Mouse (Mus musculus) layer of hippocampus, adult 9-11 months (tissue): ENCODE results near the gene Defb28.
A peak's percentile ranks its signal among the peaks of the same experiment; 100 is the strongest.

Experiments used
- DNase-seq: peaks from one replicate; pipeline ENCODE4 v3.0.0; 2022

Gene Defb28

DNA sequence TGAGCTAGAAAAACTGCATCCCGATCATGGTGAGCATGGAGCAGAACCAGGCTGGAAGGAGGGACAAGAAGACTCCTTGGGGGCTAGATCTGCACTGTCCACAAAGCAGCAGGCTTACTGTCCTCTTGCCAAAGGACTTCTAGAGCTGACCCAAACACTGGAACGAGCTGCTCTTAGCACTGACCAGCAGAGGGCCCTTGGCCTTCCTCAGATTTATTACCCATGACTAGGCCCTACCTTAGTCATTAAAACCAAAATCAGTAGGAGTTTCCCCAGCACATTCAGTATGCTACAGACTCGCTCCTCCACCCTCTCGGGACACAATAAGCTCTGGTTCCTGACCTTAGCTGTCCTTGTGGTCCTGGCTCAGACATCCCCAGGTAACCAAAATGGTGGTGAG lies at the start of gene Defb28:
Defb28 (plus strand) TSS at position 275 of the 400 bp plus-strand sequence.
- DNase-seq: no peak

DNA sequence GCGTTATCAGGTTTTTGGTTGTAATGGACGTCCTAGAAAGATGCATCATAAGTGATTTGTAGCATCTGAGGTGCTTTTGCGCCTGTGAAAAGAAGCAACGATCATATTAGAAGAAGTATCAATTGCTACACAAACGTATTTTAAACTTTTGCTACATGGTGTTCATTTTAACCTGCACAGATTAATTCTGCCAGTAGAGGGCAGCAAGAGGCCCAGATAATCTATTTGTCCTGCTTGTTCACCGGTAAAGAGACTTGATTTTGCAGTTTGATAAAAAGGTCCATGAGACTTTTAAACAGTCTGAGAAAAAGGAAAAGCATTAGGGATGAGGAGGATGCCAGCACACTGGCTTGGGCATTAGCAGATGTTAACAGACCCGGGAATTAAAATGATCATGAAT lies 47.1 kb upstream of the Defb28 start:
- peak; percentile 11 for DNase-seq

DNA sequence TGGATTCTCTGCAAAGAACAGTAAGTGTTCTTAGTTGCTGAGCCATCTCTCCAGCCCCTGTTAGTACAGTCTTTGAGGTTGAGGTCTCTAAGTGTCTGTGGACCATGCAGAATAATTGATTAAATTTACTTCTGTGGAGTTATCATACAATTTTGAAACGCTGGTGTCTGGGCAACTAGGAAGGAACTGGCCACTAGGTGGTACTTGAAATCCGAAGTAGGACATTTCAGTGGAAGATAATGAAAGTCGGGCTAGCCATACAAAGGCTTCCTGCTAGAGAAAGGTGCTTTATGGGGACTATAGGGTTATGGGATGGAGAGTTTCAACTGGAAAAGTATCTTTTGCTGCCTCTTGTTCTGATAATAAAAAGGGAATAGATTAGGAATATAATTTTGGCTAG lies 45.6 kb upstream of the Defb28 start:
- DNase-seq: no peak

DNA sequence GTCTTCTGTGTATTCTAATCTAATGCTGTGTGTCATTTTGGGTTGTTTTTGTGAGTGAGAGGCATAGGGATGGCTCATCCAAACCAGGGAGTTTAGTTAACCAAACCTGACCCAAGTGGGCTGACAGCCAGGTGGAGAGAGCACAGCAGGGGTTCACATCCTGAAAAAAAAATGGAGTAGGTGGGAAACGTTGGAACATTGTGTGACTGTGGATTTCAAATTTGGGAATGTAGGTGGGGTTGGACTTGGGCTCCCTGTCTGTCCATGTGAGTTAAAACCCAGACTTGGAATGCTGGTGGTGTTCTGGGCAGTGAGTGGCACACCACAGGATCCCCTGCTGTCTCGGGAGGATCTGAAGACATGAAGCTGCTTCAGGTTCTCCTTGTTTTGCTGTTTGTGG lies 41.3 kb upstream of the Defb28 start, which contains the start of gene Defb20:
Defb20 (plus strand) TSS at position 301 of the 400 bp plus-strand sequence.
- no peak for DNase-seq

DNA sequence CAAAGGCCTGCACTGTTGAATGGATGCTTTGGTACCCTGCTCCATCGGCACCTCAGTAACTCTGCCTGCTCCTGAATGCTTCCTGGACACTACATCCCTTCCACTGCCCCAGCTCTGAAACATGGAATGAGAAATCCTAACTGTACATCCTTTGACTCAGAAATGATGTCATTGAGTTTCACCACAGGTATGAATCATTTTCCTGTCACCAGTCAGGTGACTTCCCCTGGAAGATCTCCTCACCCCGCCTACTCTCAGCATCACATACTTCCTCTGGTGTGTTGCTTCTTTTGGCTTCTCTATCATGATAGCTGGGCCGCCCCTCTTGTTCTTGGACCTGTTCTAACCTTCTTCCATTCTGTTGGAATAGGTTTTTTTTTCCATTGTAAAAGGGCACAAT lies 37.2 kb upstream of the Defb28 start:
- DNase-seq: no peak

DNA sequence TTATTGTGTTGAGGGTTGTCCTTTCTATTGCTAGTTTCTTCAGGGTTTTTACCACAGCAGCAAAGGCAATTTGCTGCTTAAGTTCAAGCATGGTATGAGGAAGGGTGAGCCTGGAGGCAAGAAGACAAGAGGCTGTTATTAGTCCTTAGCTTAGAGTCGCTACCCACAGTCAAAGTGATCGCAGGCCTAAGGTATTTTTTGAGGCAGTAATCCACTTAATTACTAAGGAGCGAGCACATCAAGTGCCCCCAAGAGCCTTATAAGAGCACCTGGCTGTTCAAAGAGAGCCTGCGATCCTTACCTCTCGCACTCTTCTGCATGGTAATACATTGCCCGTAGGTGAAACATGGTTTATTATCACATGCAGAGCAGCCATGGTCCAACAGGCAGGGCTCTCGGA lies 36.3 kb upstream of the Defb28 start:
- no peak for DNase-seq

DNA sequence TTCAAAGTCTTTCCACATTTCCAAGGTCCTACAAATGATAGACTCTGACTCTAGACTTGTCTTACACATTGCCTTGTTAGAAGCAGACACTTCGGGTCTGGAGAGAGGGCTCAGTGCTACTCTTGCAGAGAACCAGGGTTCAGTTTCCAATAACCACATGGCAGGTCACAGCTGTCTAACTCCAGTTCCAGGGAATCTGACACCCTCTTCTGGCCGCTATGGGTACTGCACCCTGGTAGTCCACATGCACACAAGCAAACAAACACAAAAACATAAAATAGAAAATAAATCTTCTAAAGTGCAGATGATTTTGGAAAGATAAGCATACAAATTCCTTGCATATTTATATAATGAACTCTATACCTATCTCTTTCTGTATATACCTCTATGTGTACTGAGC lies 31.0 kb upstream of the Defb28 start:
- DNase-seq: no peak

DNA sequence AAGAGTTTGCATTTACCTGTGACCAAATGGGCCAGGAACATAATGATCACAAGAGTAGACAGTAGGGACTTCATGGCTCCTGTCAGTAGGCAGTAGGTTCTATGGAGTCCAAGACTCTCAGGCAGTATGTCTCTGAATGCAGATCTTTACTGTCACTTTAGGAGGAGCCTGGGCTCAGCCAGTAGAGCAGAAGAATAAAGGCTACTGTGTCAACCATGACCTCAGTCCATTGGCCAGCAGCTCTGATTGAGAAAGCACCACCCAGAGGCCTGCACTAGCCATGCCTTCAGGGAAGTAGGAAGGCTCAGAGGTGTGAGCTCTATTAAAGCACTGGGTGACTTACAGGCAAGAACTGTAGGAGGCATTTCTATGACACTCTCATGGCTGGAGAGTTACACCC lies 28.0 kb upstream of the Defb28 start, which contains the start of gene Defb22:
Defb22 (minus strand) TSS at position 101 of the 400 bp plus-strand sequence.
- no peak for DNase-seq

DNA sequence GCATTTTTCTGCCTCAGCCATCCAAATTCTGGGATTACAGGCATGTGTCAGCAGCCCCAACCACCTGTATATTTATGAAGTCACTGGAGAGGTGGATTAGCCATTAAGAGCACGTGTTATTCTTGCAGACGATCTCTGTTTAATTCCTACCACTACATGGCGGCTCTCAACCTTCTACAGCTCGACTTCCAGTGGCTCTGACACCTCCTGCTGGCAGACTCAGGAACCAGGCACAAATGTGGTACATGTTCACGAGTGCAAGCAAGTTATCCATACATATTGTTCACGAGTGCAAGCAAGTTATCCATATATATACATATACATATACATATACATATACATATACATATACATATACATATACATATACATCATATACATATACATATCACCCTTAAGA lies 24.9 kb upstream of the Defb28 start:
- no peak for DNase-seq

DNA sequence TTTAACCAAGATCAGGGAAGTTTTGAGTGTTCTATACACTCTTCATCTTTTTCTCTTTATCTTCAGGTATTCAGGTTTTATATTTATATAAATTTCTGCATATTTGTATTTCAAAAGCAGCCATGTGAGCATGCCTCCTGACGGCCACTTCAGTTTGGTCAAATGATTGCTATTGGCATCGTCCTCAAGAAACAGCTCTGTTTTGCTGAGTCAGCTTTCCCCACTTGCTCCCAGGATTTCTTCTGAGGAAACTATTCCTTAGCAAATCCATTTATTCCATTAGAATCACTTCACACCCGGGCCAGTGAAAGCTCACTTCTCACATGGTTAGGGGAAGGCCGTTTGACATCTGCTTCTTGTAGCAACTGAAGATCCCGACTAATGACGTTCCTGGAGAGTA lies 20.0 kb upstream of the Defb28 start:
- DNase-seq: no peak

DNA sequence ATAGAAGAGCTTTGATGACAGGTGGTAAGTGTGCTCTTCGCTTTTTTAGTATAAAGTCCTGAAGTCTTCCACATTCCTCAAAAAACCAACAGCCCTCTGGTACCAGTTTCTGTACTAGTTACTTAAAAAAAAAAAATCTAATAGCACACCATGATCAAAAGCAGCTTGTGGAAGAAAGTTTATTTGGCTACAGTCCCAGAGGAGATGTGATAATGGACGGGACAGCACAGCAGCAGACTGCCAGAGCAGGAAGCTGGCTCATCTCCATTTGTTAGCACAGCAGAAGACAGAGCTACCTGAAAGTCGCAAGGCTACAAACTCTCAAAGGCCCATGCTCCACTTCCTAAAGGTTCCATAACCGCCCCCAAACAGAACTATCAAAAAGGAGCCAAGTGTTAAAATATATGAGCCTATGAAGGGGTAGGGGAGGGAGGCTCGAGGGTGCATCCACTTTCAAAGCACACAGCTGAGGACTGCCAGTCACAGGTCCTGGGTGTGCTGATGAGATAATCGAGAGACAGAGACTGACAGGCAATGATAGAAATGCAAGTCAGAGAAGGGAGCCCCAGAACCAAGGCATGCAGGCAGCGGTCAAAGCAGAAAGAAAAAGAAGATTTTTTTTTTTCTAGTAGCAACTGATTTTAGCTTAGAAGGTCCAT lies 17.7 kb upstream of the Defb28 start:
- DNase-seq: no peak

DNA sequence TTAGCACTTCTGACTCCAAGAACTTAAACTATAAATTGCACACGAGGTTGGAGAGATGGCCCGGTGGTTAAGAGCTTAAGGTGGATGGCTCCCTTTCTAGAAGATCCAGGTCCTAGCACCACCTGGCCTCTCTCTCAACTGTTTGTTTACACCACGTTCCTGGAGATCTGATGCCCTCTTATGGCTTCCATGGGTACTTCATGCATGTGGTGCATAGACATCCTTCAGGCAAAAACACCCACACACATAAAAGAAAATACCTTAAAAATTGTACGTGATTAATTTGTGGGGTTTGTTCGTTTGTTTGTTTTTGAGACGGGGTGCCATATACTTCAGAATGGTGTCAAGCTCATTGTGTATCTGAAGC lies 17.2 kb upstream of the Defb28 start:
- no peak for DNase-seq

DNA sequence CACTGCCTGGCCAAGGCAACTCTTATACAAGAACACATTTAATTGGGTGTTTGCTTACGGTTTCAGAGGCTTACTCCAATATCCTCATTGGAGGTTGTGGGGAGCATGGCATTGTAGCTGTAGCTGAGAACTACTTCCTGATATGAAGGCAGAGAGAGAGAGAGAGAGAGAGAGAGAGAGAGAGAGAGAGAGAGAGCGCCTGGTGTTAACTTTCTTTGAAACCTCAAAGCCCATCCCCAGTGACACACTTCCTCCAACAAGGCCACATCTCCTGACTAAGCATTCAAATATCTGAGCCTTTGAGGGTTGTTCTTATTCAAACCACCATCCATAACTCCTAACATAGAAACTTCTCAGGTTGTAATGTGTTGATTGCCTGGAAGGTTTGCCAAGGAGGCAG lies 14.1 kb upstream of the Defb28 start:
- DNase-seq: no peak

DNA sequence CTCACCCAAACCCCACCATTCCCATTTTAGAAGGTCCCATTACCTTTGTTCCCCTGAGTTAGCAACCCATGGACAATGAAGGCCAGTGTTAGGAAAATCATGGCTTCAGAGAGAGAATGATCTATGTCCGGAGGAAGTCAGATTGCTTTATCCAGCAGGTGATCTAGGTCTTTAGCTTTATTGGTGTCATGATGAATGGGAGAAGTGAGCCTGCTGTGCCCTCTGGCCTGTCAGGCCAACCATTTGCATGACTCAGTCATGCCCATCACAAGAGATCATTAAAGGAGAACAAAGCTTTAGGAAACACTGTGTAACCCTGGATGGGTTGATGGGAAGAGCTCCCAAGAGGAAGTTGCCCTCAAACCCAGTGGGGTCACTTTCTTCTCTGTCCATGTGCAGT lies 6.5 kb upstream of the Defb28 start, which contains the start of gene Defb26:
Defb26 (minus strand) TSS at position 101 of the 400 bp plus-strand sequence.
- DNase-seq: no peak

DNA sequence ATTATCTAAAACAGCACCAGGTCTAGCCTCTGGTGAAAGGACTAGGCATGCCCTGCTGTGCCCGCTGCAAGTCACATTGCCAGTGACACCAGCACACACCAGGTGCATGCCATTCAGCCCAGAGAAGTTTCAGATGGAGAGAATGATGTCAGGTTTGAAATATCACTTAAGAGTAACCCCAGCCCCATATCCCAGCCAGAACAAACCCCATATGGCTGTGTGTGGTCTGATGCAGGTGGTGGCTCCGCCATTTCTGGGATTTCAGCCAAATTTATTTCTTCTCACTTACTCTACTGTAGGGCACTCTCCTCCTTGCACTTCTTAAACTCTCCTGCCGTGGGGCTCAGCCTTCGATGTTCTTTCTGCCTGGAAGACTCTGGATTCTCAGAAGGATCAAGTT lies 2.0 kb upstream of the Defb28 start:
- DNase-seq: no peak

DNA sequence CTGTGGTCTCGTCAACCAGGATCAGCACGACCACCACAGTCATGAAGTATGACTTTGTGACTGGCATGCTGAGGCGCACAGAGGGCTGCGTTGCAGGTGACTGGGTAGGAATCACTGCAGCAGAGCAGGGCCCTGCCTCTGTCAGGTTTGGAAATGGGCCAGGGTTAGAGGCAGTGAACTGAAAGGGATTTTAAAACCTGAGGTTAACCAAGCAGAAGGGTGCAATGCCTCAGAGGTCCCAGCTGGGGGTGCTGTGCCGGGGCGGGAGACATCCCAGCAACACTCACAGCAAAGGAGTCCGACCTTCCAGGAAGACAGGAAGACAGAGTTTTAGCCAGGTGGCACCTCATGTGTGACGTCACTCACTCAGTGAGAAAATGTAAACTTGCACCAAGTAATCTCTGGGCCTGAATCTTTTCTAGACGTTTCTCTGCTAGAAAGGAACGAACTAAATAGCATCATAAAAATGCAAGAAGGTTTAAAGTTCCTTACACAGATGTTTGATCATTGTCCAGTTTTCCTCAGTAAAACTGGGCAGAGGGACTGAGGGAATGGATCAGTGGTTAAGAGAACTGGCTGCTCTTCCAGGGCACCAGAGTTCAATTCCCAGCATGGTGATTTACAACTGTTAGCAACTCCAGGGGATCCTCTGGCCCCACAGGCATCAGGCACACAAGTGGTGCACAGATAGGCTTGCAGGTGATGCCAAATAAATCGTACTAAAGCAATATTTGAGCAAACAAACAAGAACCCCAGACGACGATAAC lies 22.1 kb downstream of the Defb28 start, which contains the start of gene Defb29:
Defb29 (minus strand) TSS at position 155 of the 767 bp plus-strand sequence.
- no peak for DNase-seq

DNA sequence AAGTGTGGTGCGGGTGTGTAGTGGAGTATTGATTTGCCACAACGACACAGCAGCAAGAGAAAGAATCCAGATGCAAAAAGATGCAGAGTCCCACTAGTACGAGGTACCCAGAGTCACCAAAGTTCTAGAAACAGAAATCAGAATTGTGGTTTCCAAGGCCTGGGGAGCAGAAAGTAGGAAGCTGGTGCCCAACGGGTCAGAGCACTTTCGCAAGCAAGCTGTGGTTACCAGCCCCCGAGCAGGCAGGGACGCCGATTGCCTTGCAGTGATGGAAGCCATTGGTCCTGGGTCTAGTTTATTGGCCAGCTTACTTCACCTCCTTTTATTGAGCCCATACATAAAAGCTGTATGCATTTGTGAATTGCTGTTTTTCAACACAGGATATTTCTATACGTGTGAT lies 23.9 kb downstream of the Defb28 start:
- DNase-seq: no peak

DNA sequence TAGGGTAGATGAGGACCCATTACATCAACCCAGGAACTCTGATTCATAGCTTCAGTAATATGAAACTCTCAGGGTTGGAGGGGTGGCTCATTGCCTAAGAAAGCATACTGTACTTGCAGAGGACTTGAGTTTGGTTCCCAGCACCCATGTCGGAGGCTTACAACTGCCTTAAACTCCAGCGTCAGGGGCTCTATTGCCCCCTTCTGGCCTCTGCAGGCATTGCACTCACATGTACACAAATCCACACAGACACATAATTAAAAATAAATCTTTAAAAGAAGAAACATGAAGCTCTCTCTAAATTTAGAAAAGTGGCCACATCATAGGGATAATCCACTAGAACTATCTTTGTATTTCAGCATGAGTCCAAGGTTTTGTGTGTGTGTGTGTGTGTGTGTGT lies 24.8 kb downstream of the Defb28 start:
- no peak for DNase-seq

DNA sequence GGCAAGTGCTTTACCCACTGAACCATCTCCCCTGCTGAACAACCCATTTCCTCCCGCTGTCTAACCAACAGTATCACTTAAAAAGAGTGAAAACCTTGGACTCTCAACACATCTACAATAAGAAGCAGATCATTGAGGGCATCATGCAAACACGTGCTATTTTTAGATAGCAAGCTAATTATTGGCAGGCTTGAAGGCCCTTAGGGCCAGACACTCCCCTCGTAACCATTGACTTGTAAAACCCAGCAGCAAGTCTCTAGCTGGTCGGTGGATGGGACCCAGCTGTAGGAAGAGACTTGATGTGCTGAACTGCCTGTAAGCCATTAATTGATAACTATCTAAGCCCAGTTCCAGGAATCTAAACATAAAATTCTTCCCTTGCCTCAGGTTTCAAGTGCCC lies 25.4 kb downstream of the Defb28 start:
- no peak for DNase-seq

DNA sequence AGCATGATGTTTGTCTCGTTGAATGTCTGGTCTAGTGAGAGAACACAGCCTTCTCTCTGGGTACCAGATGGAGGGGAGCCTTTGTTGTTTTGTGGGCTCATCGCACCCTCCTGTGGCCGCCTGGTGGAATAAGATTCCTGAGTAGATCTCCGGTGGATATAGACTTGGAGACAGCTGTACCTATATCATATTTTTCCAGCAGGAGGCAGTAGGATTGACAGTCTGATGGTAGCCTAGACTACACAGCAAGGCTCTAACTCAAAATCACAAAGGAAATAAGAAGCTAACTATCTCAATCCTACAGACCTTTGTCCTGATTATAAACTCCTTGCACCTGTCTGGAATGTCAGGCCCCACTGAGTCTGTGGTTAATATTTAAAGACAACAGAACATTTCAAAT lies 26.6 kb downstream of the Defb28 start:
- peak; percentile 84 for DNase-seq

DNA sequence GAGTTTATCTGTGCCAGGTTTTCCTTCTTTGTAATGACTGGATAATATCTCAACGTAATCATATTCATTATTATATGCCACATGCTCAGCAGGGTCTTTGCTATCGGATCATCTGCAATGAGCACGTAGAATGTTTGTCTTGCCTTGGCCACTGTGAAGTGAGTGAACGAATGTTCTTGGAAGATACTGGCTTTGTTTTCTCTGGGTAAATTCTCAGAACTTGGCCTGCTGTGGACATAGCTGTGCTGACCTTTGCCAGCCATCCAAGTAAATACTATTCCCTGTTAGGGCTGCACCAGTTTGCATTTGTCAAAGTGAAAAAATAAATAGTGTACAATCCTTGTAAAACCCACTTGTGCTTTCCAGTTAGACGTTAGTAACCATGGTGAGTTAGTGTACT lies 30.1 kb downstream of the Defb28 start:
- no peak for DNase-seq

DNA sequence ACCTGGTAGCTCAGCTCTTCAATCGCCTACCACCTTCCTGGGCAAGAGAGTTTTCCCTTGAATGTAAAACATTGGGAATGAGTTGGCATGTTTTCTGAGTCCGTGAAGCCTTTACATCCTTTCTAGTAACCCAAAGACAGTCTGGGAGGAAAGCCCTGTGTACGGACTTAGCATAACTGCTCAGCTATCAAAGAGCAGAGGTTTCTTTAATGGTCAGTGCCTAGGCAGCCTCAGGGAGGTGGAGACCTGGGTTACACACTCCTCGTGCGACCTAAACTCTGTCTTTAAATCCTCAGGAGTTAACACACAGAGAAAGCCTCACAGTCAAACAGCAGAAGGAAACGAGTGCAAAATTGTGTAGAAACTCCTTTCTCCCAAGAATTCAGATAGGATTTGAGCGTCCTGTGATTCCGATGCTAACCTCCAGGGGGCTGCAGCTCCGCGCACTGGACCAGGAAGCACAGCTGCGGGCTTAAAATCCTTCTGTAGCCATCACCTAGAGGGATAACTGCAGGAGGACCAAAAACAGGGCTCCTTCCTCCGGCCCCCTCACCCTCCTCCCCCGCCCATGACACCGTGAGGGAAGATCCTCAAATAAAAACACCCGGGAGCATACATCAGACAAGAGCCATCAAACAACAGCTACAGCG lies 35.8 kb downstream of the Defb28 start:
- DNase-seq: peak; percentile 12

DNA sequence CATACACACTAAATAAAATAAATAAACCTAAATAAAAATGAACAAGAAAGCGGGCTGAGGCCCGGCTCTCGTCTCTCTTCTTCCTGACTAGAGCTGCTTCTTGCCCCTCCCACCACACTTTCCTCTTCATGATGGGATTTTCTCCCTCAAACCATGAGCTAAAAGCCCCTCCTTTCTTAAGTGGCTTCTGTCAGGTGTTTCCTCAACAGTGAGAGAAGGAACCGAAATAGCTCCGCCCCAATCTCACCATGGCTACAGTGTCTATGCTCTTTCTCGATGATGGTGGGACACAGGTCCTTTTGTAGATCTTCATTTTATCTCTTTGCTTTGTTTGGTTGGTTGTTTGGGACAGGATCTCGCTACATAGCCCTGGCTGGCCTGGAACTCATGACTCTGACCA lies 38.6 kb downstream of the Defb28 start:
- no peak for DNase-seq

DNA sequence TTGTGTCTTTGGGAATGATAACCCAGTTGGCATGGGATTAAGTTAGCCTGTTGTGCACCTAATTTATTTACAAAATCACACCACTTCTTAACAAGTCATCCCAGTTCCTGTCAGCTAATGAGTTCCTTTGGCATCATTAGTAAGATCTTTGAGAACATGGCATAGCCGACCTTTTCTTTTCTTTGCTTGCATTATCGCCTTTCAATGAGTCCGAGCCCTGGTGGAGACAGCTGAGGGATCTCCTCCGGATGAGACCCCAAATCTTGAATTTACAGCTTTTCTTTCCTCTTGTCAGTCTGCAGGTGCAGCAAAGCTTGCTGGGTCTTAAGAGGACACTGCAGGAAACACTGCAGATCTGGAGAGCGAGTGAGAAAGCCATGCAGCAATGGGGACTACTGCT lies 51.0 kb downstream of the Defb28 start, which contains the start of gene Gm17416:
Gm17416 (plus strand) TSS at position 301 of the 400 bp plus-strand sequence.
- no peak for DNase-seq
